Mouse (Mus musculus): ENCODE data around the gene Evi5l. TPM values are rescaled to one million over a fixed set of nuclear protein-coding genes. Genes with fewer than 3 reads are reported as not detected.

Evi5l gene
- polyA plus RNA-seq, 1 experiment = not detected

- Histone ChIP-seq H3K4me3 (ENCODE audit: insufficient read depth, low read depth, low read length) (no peak overlapping the region), H3K4me1 (ENCODE audit: control insufficient read depth, insufficient read depth, low read length) (peaks cover 12% of the 10 kb centered on the region; the same call in 1 of the 2 replicates), H3K27ac (ENCODE audit: insufficient read depth, low read depth, low read length) (no peak overlapping the region)
- TF ChIP-seq CTCF (IDR thresholded peaks at IDR 0.05; ENCODE audit: insufficient read depth, low read depth, low read length) (no peak), POLR2A (IDR thresholded peaks at IDR 0.05; ENCODE audit: insufficient read depth, low read depth, low read length) (no peak)
- WGBS = 94% methylated on average over 4 of the region's 4 CpGs
Measured at GRCm38 (mm10) chr8:4227919-4228318, 61.6 kb downstream of the Evi5l start.

GRCm38 (mm10) chr8:4229784-4230183 is 63.4 kb downstream of the Evi5l start:
- WGBS = 71% methylated on average over 5 of the region's 5 CpGs
- H3K27ac ChIP-seq (ENCODE audit: insufficient read depth, low read depth, low read length) = no peak overlapping the region
- H3K4me3 ChIP-seq (ENCODE audit: insufficient read depth, low read depth, low read length) = no peak overlapping the region
- H3K4me1 ChIP-seq (ENCODE audit: control insufficient read depth, insufficient read depth, low read length) = peaks cover 12% of the 10 kb centered on the region; the same call in 1 of the 2 replicates
- TF ChIP-seq POLR2A (IDR thresholded peaks at IDR 0.05; ENCODE audit: insufficient read depth, low read depth, low read length) (no peak), CTCF (IDR thresholded peaks at IDR 0.05; ENCODE audit: insufficient read depth, low read depth, low read length) (no peak)

GRCm38 (mm10) chr8:4230612-4231351 is 64.4 kb downstream of the Evi5l start:
- 62% methylated on average over 10 of the region's 10 CpGs for WGBS
- no peak for TF ChIP-seq CTCF (IDR thresholded peaks at IDR 0.05; ENCODE audit: insufficient read depth, low read depth, low read length)
- TF ChIP-seq POLR2A (IDR thresholded peaks at IDR 0.05; ENCODE audit: insufficient read depth, low read depth, low read length) = no peak
- Histone ChIP-seq H3K27ac (ENCODE audit: insufficient read depth, low read depth, low read length) (no peak overlapping the region), H3K4me3 (ENCODE audit: insufficient read depth, low read depth, low read length) (no peak overlapping the region), H3K4me1 (ENCODE audit: control insufficient read depth, insufficient read depth, low read length) (peaks cover 12% of the 10 kb centered on the region; the same call in 1 of the 2 replicates)

GRCm38 (mm10) chr8:4237814-4238433 is 71.6 kb downstream of the Evi5l start:
- Histone ChIP-seq H3K27ac (ENCODE audit: insufficient read depth, low read depth, low read length) (peak overlapping the region; percentile 97), H3K4me1 (ENCODE audit: control insufficient read depth, insufficient read depth, low read length) (peaks cover 16% of the 10 kb centered on the region), H3K4me3 (ENCODE audit: insufficient read depth, low read depth, low read length) (peak overlapping the region; percentile 74)
- no peak for TF ChIP-seq POLR2A (IDR thresholded peaks at IDR 0.05; ENCODE audit: insufficient read depth, low read depth, low read length)
- 17% methylated on average over 15 of the region's 15 CpGs for WGBS

- Histone ChIP-seq H3K4me3 (ENCODE audit: insufficient read depth, low read depth, low read length) (peak within 1 kb of the TSS; percentile 85), H3K4me1 (ENCODE audit: control insufficient read depth, insufficient read depth, low read length) (peaks cover 16% of the 10 kb centered on the region)
- WGBS = under 1% methylated on average over 71 of the region's 71 CpGs
Measured at GRCm38 (mm10) chr8:4238434-4239192, 72.2 kb downstream of the Evi5l start, which contains the start of the genes Map2k7 and Gm49320. Map2k7 (plus strand) TSS chr8:4238740. Gm49320 (plus strand) TSS chr8:4238865.

GRCm38 (mm10) chr8:4239193-4239890 is 73.0 kb downstream of the Evi5l start:
- 10% methylated on average over 19 of the region's 19 CpGs for WGBS
- Histone ChIP-seq H3K4me1 (ENCODE audit: control insufficient read depth, insufficient read depth, low read length) (peaks cover 16% of the 10 kb centered on the region), H3K4me3 (ENCODE audit: insufficient read depth, low read depth, low read length) (peak overlapping the region; percentile 85), H3K27ac (ENCODE audit: insufficient read depth, low read depth, low read length) (peak overlapping the region; percentile 41)
- TF ChIP-seq CTCF (IDR thresholded peaks at IDR 0.05; ENCODE audit: insufficient read depth, low read depth, low read length) = no peak
- TF ChIP-seq POLR2A (IDR thresholded peaks at IDR 0.05; ENCODE audit: insufficient read depth, low read depth, low read length) = no peak

More at GRCm38 (mm10) chr8:4238434-4239192, 72.2 kb downstream of the Evi5l start, which contains the start of the genes Map2k7 and Gm49320:
- TF ChIP-seq POLR2A (IDR thresholded peaks at IDR 0.05; ENCODE audit: insufficient read depth, low read depth, low read length) (peak; percentile 52; the same call in 1 of the 2 replicates), CTCF (IDR thresholded peaks at IDR 0.05; ENCODE audit: insufficient read depth, low read depth, low read length) (peak; percentile 61)
- H3K27ac ChIP-seq (ENCODE audit: insufficient read depth, low read depth, low read length) = peak within 1 kb of the TSS; percentile 97

GRCm38 (mm10) chr8:4245061-4245460 is 78.7 kb downstream of the Evi5l start:
- H3K4me1 ChIP-seq (ENCODE audit: control insufficient read depth, insufficient read depth, low read length) = peaks cover 10% of the 10 kb centered on the region
- H3K4me3 ChIP-seq (ENCODE audit: insufficient read depth, low read depth, low read length) = no peak overlapping the region
- 92% methylated on average over 5 of the region's 5 CpGs for WGBS
- TF ChIP-seq POLR2A (IDR thresholded peaks at IDR 0.05; ENCODE audit: insufficient read depth, low read depth, low read length) (no peak), CTCF (IDR thresholded peaks at IDR 0.05; ENCODE audit: insufficient read depth, low read depth, low read length) (no peak)
- H3K27ac ChIP-seq (ENCODE audit: insufficient read depth, low read depth, low read length) = no peak overlapping the region

GRCm38 (mm10) chr8:4245737-4246136 is 79.4 kb downstream of the Evi5l start:
- Histone ChIP-seq H3K27ac (ENCODE audit: insufficient read depth, low read depth, low read length) (no peak overlapping the region), H3K4me3 (ENCODE audit: insufficient read depth, low read depth, low read length) (no peak overlapping the region), H3K4me1 (ENCODE audit: control insufficient read depth, insufficient read depth, low read length) (peaks cover 11% of the 10 kb centered on the region)
- no peak for TF ChIP-seq CTCF (IDR thresholded peaks at IDR 0.05; ENCODE audit: insufficient read depth, low read depth, low read length)
- TF ChIP-seq POLR2A (IDR thresholded peaks at IDR 0.05; ENCODE audit: insufficient read depth, low read depth, low read length) = no peak
- WGBS = 64% methylated on average over 13 of the region's 13 CpGs
